Mouse (Mus musculus) ES-Bruce4 (cell line): ENCODE data around the gene Col20a1. TPM values are rescaled to one million over a fixed set of nuclear protein-coding genes. Genes with fewer than 3 reads are reported as not detected.

Experiments used
- H3K27ac ChIP-seq: 2 replicates; pipeline ENCODE4 v1.5.1; 2012; ENCODE audit warnings: low read length, inconsistent platforms; ENCODE audit not compliant: insufficient read depth
- H3K27me3 ChIP-seq: 2 replicates; pipeline ENCODE4 v1.6.1; 2012; ENCODE audit warnings: mild to moderate bottlenecking, low read length, inconsistent platforms; ENCODE audit not compliant: control insufficient read depth, poor library complexity, insufficient read depth, severe bottlenecking
- H3K36me3 ChIP-seq: 2 replicates; pipeline ENCODE4 v1.6.1; 2012; ENCODE audit warnings: inconsistent platforms, mild to moderate bottlenecking, low read length, moderate library complexity; ENCODE audit not compliant: control insufficient read depth, poor library complexity, insufficient read depth, severe bottlenecking
- H3K4me1 ChIP-seq: one replicate; pipeline ENCODE4 v1.8.1; 2011; ENCODE audit warnings: low read length; ENCODE audit not compliant: control insufficient read depth, insufficient read depth
- H3K4me3 ChIP-seq: 2 replicates; pipeline ENCODE4 v1.5.1; 2011; ENCODE audit warnings: low read depth, mild to moderate bottlenecking, low read length
- H3K9ac ChIP-seq: 2 replicates; pipeline ENCODE4 v1.6.1; 2012; ENCODE audit warnings: low read depth, mild to moderate bottlenecking, inconsistent platforms; ENCODE audit not compliant: poor library complexity, severe bottlenecking
- H3K9me3 ChIP-seq: replicated peaks from 2 replicates; pipeline ENCODE4 v1.6.1; 2012; ENCODE audit warnings: mild to moderate bottlenecking, low read length, inconsistent platforms; ENCODE audit not compliant: control insufficient read depth, poor library complexity, insufficient read depth, severe bottlenecking
- CTCF ChIP-seq: IDR thresholded peaks from one replicate; pipeline ENCODE4 v1.8.1; 2011; ENCODE audit warnings: low read depth, low read length
- EP300 ChIP-seq: IDR thresholded peaks from 2 replicates; pipeline ENCODE4 v1.6.1; 2011; ENCODE audit warnings: low read depth, low read length; ENCODE audit not compliant: insufficient read depth
- POLR2A ChIP-seq: IDR thresholded peaks from one replicate; pipeline ENCODE4 v1.8.1; 2011; ENCODE audit warnings: low read length; ENCODE audit not compliant: insufficient read depth
- polyA plus RNA-seq: library from polyadenylated mRNA; stranded (reverse); fragments of >200 nt; gene quantifications from 2 replicates; pipeline ENCODE4 v1.2.4, GENCODE M21; 2011; ENCODE audit warnings: low read depth; ENCODE audit not compliant: missing spikeins, insufficient read depth, insufficient read length

Gene Col20a1
- polyA plus RNA-seq = 0.79 and 1.3 TPM in 2 replicates

- H3K27me3 ChIP-seq = no peaks in the 10 kb centered on the region
- no peak within 1 kb of the TSS for H3K4me3 ChIP-seq
- TF ChIP-seq CTCF (no peak), EP300 (no peak), POLR2A (no peak)
- no peaks in the 10 kb centered on the region for H3K36me3 ChIP-seq
- peaks cover 7% of the 10 kb centered on the region for H3K4me1 ChIP-seq
- no peak within 1 kb of the TSS for H3K27ac ChIP-seq
- no peak within 1 kb of the TSS for H3K9ac ChIP-seq
- no peaks in the 10 kb centered on the region for H3K9me3 ChIP-seq
These were observed at the start of gene Col20a1 for GRCm38 (mm10) chr2:180986449-180986848. Gene Col20a1, plus strand, starts transcription at chr2:180986535.

GRCm38 (mm10) chr2:180940187-180940586 is 46.1 kb upstream of the Col20a1 start:
- no peaks in the 10 kb centered on the region for H3K36me3 ChIP-seq
- no peak overlapping the region for H3K27ac ChIP-seq
- TF ChIP-seq POLR2A (no peak), CTCF (no peak), EP300 (no peak)
- no peak overlapping the region for H3K4me3 ChIP-seq
- H3K4me1 ChIP-seq = no peaks in the 10 kb centered on the region
- H3K9me3 ChIP-seq = no peaks in the 10 kb centered on the region
- H3K9ac ChIP-seq = no peak overlapping the region
- no peaks in the 10 kb centered on the region for H3K27me3 ChIP-seq

- Histone ChIP-seq H3K9me3 (no peaks in the 10 kb centered on the region), H3K27ac (no peak overlapping the region), H3K4me1 (no peaks in the 10 kb centered on the region), H3K9ac (no peak overlapping the region), H3K27me3 (no peaks in the 10 kb centered on the region), H3K36me3 (no peaks in the 10 kb centered on the region), H3K4me3 (no peak overlapping the region)
- TF ChIP-seq CTCF (no peak), EP300 (no peak), POLR2A (no peak)
These were observed 44.5 kb upstream of the Col20a1 start for GRCm38 (mm10) chr2:180941869-180942268.

- no peaks in the 10 kb centered on the region for H3K27me3 ChIP-seq
- H3K36me3 ChIP-seq = no peaks in the 10 kb centered on the region
- no peak overlapping the region for H3K27ac ChIP-seq
- H3K9ac ChIP-seq = no peak overlapping the region
- no peaks in the 10 kb centered on the region for H3K9me3 ChIP-seq
- peaks cover 8% of the 10 kb centered on the region for H3K4me1 ChIP-seq
- no peak for TF ChIP-seq CTCF
- no peak for TF ChIP-seq EP300
- no peak for TF ChIP-seq POLR2A
- no peak overlapping the region for H3K4me3 ChIP-seq
These were observed 36.4 kb upstream of the Col20a1 start for GRCm38 (mm10) chr2:180949947-180950346.

- Histone ChIP-seq H3K9ac (no peak overlapping the region), H3K27ac (no peak overlapping the region; the same call in 1 of the 2 replicates), H3K4me1 (peaks cover 8% of the 10 kb centered on the region)
These were observed 33.6 kb upstream of the Col20a1 start for GRCm38 (mm10) chr2:180952731-180953171.

GRCm38 (mm10) chr2:180953638-180954037 is 32.7 kb upstream of the Col20a1 start:
- Histone ChIP-seq H3K4me3 (peak overlapping the region; percentile 42), H3K36me3 (no peaks in the 10 kb centered on the region), H3K4me1 (peaks cover 8% of the 10 kb centered on the region), H3K27me3 (no peaks in the 10 kb centered on the region), H3K9me3 (no peaks in the 10 kb centered on the region), H3K27ac (peak overlapping the region; percentile 81), H3K9ac (peak overlapping the region; percentile 14; the same call in 1 of the 2 replicates)
- TF ChIP-seq EP300 (peak; percentile 60; the same call in 1 of the 2 replicates), CTCF (no peak), POLR2A (no peak)

More at GRCm38 (mm10) chr2:180952731-180953171, 33.6 kb upstream of the Col20a1 start:
- TF ChIP-seq CTCF (no peak), EP300 (peak; percentile 94)
- H3K27me3 ChIP-seq = no peaks in the 10 kb centered on the region
- H3K9me3 ChIP-seq = no peaks in the 10 kb centered on the region
- no peak overlapping the region for H3K4me3 ChIP-seq
- no peaks in the 10 kb centered on the region for H3K36me3 ChIP-seq
